Comparison of ENCODE assay signal across 25 mouse cellular contexts in the genomic region with DNA sequence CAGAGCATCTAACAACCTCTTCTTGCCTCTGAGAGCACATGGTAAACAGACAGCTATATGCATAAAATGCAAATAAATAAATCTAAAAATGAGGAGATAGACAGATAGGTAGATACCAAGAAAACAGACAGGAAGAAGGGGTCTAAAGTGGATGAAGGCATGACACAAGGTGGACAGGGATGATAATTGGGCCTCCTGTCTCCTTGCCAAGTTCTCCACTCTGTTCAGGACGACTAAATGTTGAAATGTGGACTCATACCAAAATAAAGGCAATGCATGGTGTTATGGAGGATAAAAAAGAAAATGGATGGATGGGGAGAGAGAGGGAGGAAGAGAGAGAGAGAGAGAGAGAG.
"Had no signal": no experiment of that assay in that cellular context is flagged by ENCODE, and none has a peak within 500 bp of the region (broad histone marks: within the 10 kb centered on the region; RNA-seq: fewer than 3 reads in every experiment).

No protein-coding gene starts in this region.

- H3K4me2 ChIP-seq: embryonic facial prominence, embryonic 12.5 days; embryonic facial prominence, embryonic 13.5 days; embryonic facial prominence, embryonic 15.5 days; forebrain, embryonic 12.5 days; forebrain, embryonic 15.5 days had no signal

- H3K4me3 ChIP-seq: embryonic facial prominence, embryonic 10.5 days; embryonic facial prominence, embryonic 12.5 days; embryonic facial prominence, embryonic 13.5 days; embryonic facial prominence, embryonic 15.5 days; erythroblast, embryonic 14.5 days; forebrain, embryonic 10.5 days; forebrain, embryonic 12.5 days; forebrain, embryonic 15.5 days; gastrocnemius, adult 2 months; heart, adult 2 months had no signal

- H3K9me3 ChIP-seq: embryonic facial prominence, embryonic 10.5 days; embryonic facial prominence, embryonic 12.5 days; embryonic facial prominence, embryonic 13.5 days; embryonic facial prominence, embryonic 15.5 days; forebrain, embryonic 10.5 days; forebrain, embryonic 12.5 days; forebrain, embryonic 15.5 days had no signal

- H3K9ac ChIP-seq: embryonic facial prominence, embryonic 12.5 days; embryonic facial prominence, embryonic 13.5 days; embryonic facial prominence, embryonic 15.5 days; forebrain, embryonic 12.5 days; forebrain, embryonic 15.5 days; forebrain, postnatal 0 days had no signal

- H3K36me3 ChIP-seq: embryonic facial prominence, embryonic 10.5 days; embryonic facial prominence, embryonic 12.5 days; embryonic facial prominence, embryonic 13.5 days; embryonic facial prominence, embryonic 15.5 days; forebrain, embryonic 10.5 days; forebrain, embryonic 12.5 days; forebrain, embryonic 15.5 days had no signal

- ATAC-seq: forebrain, embryonic 14.5 days; forebrain, embryonic 15.5 days; forebrain, embryonic 16.5 days; forebrain, postnatal 0 days had no signal

- H3K4me1 ChIP-seq: embryonic facial prominence, embryonic 10.5 days; embryonic facial prominence, embryonic 12.5 days; embryonic facial prominence, embryonic 13.5 days; embryonic facial prominence, embryonic 15.5 days; forebrain, embryonic 12.5 days; forebrain, embryonic 15.5 days had no signal

- DNase-seq: cerebellum, adult 9-10 months; cerebellum, adult 9-11 months; cerebellum, postnatal 10 days; cerebellum, postnatal 14 days; cerebellum, postnatal 25 days; cerebellum, postnatal 36 days; embryo, embryonic 11 days; forebrain, postnatal 0 days; gastrocnemius, adult 2 months; gastrocnemius, postnatal 10 days; gastrocnemius, postnatal 14 days; gastrocnemius, postnatal 25 days; gastrocnemius, postnatal 36 days; heart, adult 18-20 months; heart, adult 2 months had no signal

- H3K27ac ChIP-seq: embryonic facial prominence, embryonic 10.5 days; embryonic facial prominence, embryonic 12.5 days; embryonic facial prominence, embryonic 13.5 days; embryonic facial prominence, embryonic 15.5 days; forebrain, embryonic 10.5 days; forebrain, embryonic 12.5 days; forebrain, embryonic 15.5 days; gastrocnemius, adult 2 months; heart, adult 2 months had no signal

- H3K27me3 ChIP-seq: embryonic facial prominence, embryonic 12.5 days; embryonic facial prominence, embryonic 13.5 days; embryonic facial prominence, embryonic 15.5 days; forebrain, embryonic 12.5 days; forebrain, embryonic 15.5 days had no signal
